Mouse (Mus musculus): ENCODE results near the gene B3gnt9. TPM values are rescaled to one million over a fixed set of nuclear protein-coding genes. Genes with fewer than 3 reads are reported as not detected.
"Not testable (repeated sequence)": the region's sequence is repeated elsewhere in the genome, so short reads cannot be mapped to it uniquely, and the experiment has no call there.

Gene B3gnt9
- polyA plus RNA-seq, 1 experiment: 1.0 TPM

- Histone ChIP-seq H3K4me3 (replicated peaks) (no peak overlapping the region), H3K9me3 (ENCODE audit: control insufficient read depth, low read length) (no peaks in the 10 kb centered on the region), H3K36me3 (ENCODE audit: control insufficient read depth) (peaks cover 28% of the 10 kb centered on the region), H3K4me1 (ENCODE audit: control insufficient read depth) (peaks cover 55% of the 10 kb centered on the region), H3K27me3 (ENCODE audit: control insufficient read depth) (peaks cover 17% of the 10 kb centered on the region)
- TF ChIP-seq GATA1 (IDR thresholded peaks at IDR 0.05; ENCODE audit: low read length) (no peak), TAL1 (IDR thresholded peaks at IDR 0.05; ENCODE audit: low read length) (no peak)
These were observed 39.8 kb upstream of the B3gnt9 start for GRCm38 (mm10) chr8:105294776-105295175.

GRCm38 (mm10) chr8:105293405-105293804, 38.5 kb upstream of the B3gnt9 start:
- TF ChIP-seq GATA1 (IDR thresholded peaks at IDR 0.05; ENCODE audit: low read length): no peak

GRCm38 (mm10) chr8:105292471-105292870, 37.5 kb upstream of the B3gnt9 start:
- Histone ChIP-seq H3K4me3 (replicated peaks) (no peak overlapping the region), H3K4me1 (ENCODE audit: control insufficient read depth) (peaks cover 52% of the 10 kb centered on the region), H3K9me3 (ENCODE audit: control insufficient read depth, low read length) (no peaks in the 10 kb centered on the region), H3K27me3 (ENCODE audit: control insufficient read depth) (peaks cover 24% of the 10 kb centered on the region), H3K36me3 (ENCODE audit: control insufficient read depth) (peaks cover 7% of the 10 kb centered on the region)
- TF ChIP-seq GATA1 (IDR thresholded peaks at IDR 0.05; ENCODE audit: low read length): no peak
- no peak for TF ChIP-seq TAL1 (IDR thresholded peaks at IDR 0.05; ENCODE audit: low read length)

More at GRCm38 (mm10) chr8:105293405-105293804, 38.5 kb upstream of the B3gnt9 start:
- Histone ChIP-seq H3K36me3 (ENCODE audit: control insufficient read depth) (peaks cover 15% of the 10 kb centered on the region), H3K4me3 (replicated peaks) (no peak overlapping the region), H3K4me1 (ENCODE audit: control insufficient read depth) (peaks cover 53% of the 10 kb centered on the region), H3K9me3 (ENCODE audit: control insufficient read depth, low read length) (no peaks in the 10 kb centered on the region), H3K27me3 (ENCODE audit: control insufficient read depth) (peaks cover 24% of the 10 kb centered on the region)

- H3K36me3 ChIP-seq (ENCODE audit: control insufficient read depth); H3K9me3 ChIP-seq (ENCODE audit: control insufficient read depth, low read length); H3K4me3 ChIP-seq (replicated peaks): not testable (repeated sequence)
- H3K27me3 ChIP-seq (ENCODE audit: control insufficient read depth): peaks cover 25% of the 10 kb centered on the region
- peaks cover 47% of the 10 kb centered on the region for H3K4me1 ChIP-seq (ENCODE audit: control insufficient read depth)
These were observed 36.8 kb upstream of the B3gnt9 start for GRCm38 (mm10) chr8:105291802-105292201.

GRCm38 (mm10) chr8:105291364-105291763, 36.4 kb upstream of the B3gnt9 start:
- Histone ChIP-seq H3K4me1 (ENCODE audit: control insufficient read depth) (peaks cover 43% of the 10 kb centered on the region), H3K27me3 (ENCODE audit: control insufficient read depth) (peaks cover 28% of the 10 kb centered on the region)
- not testable (repeated sequence) for H3K4me3 ChIP-seq (replicated peaks); H3K9me3 ChIP-seq (ENCODE audit: control insufficient read depth, low read length); H3K36me3 ChIP-seq (ENCODE audit: control insufficient read depth)

GRCm38 (mm10) chr8:105290554-105291314, 35.8 kb upstream of the B3gnt9 start:
- TF ChIP-seq TAL1 (IDR thresholded peaks at IDR 0.05; ENCODE audit: low read length): no peak
- no peak for TF ChIP-seq GATA1 (IDR thresholded peaks at IDR 0.05; ENCODE audit: low read length)
- Histone ChIP-seq H3K27me3 (ENCODE audit: control insufficient read depth) (peaks cover 34% of the 10 kb centered on the region), H3K36me3 (ENCODE audit: control insufficient read depth) (peaks cover 5% of the 10 kb centered on the region), H3K4me3 (replicated peaks) (no peak overlapping the region), H3K4me1 (ENCODE audit: control insufficient read depth) (peaks cover 37% of the 10 kb centered on the region), H3K9me3 (ENCODE audit: control insufficient read depth, low read length) (no peaks in the 10 kb centered on the region)

GRCm38 (mm10) chr8:105289805-105290460, 35.0 kb upstream of the B3gnt9 start, which contains the start of gene 4931428F04Rik:
Gene 4931428F04Rik, minus strand, starts transcription at chr8:105289864.
- Histone ChIP-seq H3K4me1 (ENCODE audit: control insufficient read depth) (peaks cover 29% of the 10 kb centered on the region), H3K27me3 (ENCODE audit: control insufficient read depth) (peaks cover 42% of the 10 kb centered on the region), H3K36me3 (ENCODE audit: control insufficient read depth) (no peaks in the 10 kb centered on the region; the same call in 1 of the 2 replicates), H3K9me3 (ENCODE audit: control insufficient read depth, low read length) (no peaks in the 10 kb centered on the region), H3K4me3 (replicated peaks) (peak within 1 kb of the TSS; percentile 64)
- TF ChIP-seq GATA1 (IDR thresholded peaks at IDR 0.05; ENCODE audit: low read length) (no peak), TAL1 (IDR thresholded peaks at IDR 0.05; ENCODE audit: low read length) (no peak)

GRCm38 (mm10) chr8:105288958-105289732, 34.2 kb upstream of the B3gnt9 start:
- peaks cover 47% of the 10 kb centered on the region for H3K27me3 ChIP-seq (ENCODE audit: control insufficient read depth)
- peaks cover 26% of the 10 kb centered on the region for H3K4me1 ChIP-seq (ENCODE audit: control insufficient read depth)
- TF ChIP-seq TAL1 (IDR thresholded peaks at IDR 0.05; ENCODE audit: low read length) (no peak), GATA1 (IDR thresholded peaks at IDR 0.05; ENCODE audit: low read length) (no peak)
- H3K4me3 ChIP-seq (replicated peaks): peak overlapping the region; percentile 64
- no peaks in the 10 kb centered on the region for H3K9me3 ChIP-seq (ENCODE audit: control insufficient read depth, low read length)
- H3K36me3 ChIP-seq (ENCODE audit: control insufficient read depth): no peaks in the 10 kb centered on the region

GRCm38 (mm10) chr8:105288231-105288630, 33.3 kb upstream of the B3gnt9 start:
- Histone ChIP-seq H3K4me3 (replicated peaks) (no peak overlapping the region), H3K4me1 (ENCODE audit: control insufficient read depth) (peaks cover 30% of the 10 kb centered on the region), H3K36me3 (ENCODE audit: control insufficient read depth) (no peaks in the 10 kb centered on the region), H3K9me3 (ENCODE audit: control insufficient read depth, low read length) (no peaks in the 10 kb centered on the region), H3K27me3 (ENCODE audit: control insufficient read depth) (peaks cover 47% of the 10 kb centered on the region)
- no peak for TF ChIP-seq GATA1 (IDR thresholded peaks at IDR 0.05; ENCODE audit: low read length)
- no peak for TF ChIP-seq TAL1 (IDR thresholded peaks at IDR 0.05; ENCODE audit: low read length)

All from erythroblast, embryonic 14.5 days (primary cell).